Mouse (Mus musculus) brain, embryonic 14.5 days (tissue): ENCODE data around the gene Nthl1.

ENCODE experiments used
- CTCF ChIP-seq: fragments of 200-500 bp; IDR thresholded peaks from 2 replicates; pipeline ENCODE4 v1.5.1; 2012; ENCODE audit warnings: inconsistent platforms, mild to moderate bottlenecking, moderate library complexity, borderline replicate concordance; ENCODE audit not compliant: insufficient read depth, insufficient read length; ENCODE audit errors: extremely low read depth
- POLR2A ChIP-seq: fragments of 200-500 bp; IDR thresholded peaks from 2 replicates; pipeline ENCODE4 v1.6.1; 2012; ENCODE audit warnings: mild to moderate bottlenecking, inconsistent platforms, borderline replicate concordance; ENCODE audit not compliant: poor library complexity, insufficient read depth, insufficient read length, severe bottlenecking; ENCODE audit errors: extremely low read depth

GRCm38 (mm10) chr17:24669545-24670245 is 37.2 kb downstream of the Nthl1 start, which contains the start of gene Zfp598:
- TF ChIP-seq CTCF (peak; percentile 31; the same call in 1 of the 2 replicates), POLR2A (peak; percentile 78)
